ENCODE assay signal across 20 mouse cellular contexts in the genomic region with DNA sequence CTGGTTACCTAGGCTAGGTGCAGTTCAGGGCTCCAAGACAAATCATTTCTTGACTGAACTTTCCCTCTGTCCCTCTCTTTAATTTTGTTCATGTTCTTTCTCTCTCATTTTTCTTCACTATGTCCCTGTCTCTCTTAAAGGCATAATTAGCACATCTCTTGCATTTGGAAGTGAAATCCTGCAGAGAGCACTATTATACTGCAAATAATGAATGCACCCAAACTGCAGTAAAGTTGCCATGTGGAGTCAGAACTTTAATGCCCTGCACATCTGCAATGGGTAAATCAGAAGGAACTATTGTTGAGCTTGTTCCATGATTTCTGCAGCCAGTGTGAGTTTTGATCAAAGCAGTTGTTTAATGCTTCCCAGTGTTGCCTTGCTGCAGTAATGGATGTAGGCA.
A peak's percentile ranks its signal among the peaks of the same experiment; 100 is the strongest.
DNase-seq lines count a peak whose midpoint lies in the region; ATAC-seq and TF ChIP-seq lines count a peak whose summit lies in the region.
"Had no signal": no experiment of that assay in that cellular context is flagged by ENCODE, and none has a peak within 500 bp of the region (broad histone marks: within the 10 kb centered on the region; RNA-seq: fewer than 3 reads in every experiment).

No protein-coding gene starts in this region.

- no peak overlapping the region for H3K9ac ChIP-seq in forebrain, postnatal 0 days
- no peak overlapping the region for H3K9ac ChIP-seq in forebrain, embryonic 12.5 days
- H3K9ac ChIP-seq in intestine, postnatal 0 days (ENCODE audit: low read depth, low read length) = no peak overlapping the region
- no peak overlapping the region for H3K9ac ChIP-seq in intestine, embryonic 15.5 days
- no peak overlapping the region for H3K9ac ChIP-seq in midbrain, postnatal 0 days (replicated peaks; ENCODE audit: low read length, poor library complexity, severe bottlenecking)
- no peak overlapping the region for H3K9ac ChIP-seq in midbrain, embryonic 13.5 days (replicated peaks)
- H3K9ac ChIP-seq in liver, embryonic 12.5 days = no peak overlapping the region

- no peaks in the 10 kb centered on the region for H3K27me3 ChIP-seq in forebrain, postnatal 0 days (ENCODE audit: insufficient read depth, low read length)
- no peaks in the 10 kb centered on the region for H3K27me3 ChIP-seq in forebrain, embryonic 12.5 days
- no peaks in the 10 kb centered on the region for H3K27me3 ChIP-seq in intestine, postnatal 0 days (replicated peaks; ENCODE audit: control insufficient read depth, insufficient read depth, low read length)
- H3K27me3 ChIP-seq in intestine, embryonic 15.5 days (replicated peaks) = no peaks in the 10 kb centered on the region
- H3K27me3 ChIP-seq in midbrain, postnatal 0 days (ENCODE audit: insufficient read depth, low read length) = no peaks in the 10 kb centered on the region
- H3K27me3 ChIP-seq in midbrain, embryonic 13.5 days = no peaks in the 10 kb centered on the region
- no peaks in the 10 kb centered on the region for H3K27me3 ChIP-seq in liver, embryonic 12.5 days (replicated peaks)

- peak; percentile 14 for DNase-seq in forebrain, postnatal 0 days
- DNase-seq in midbrain, postnatal 0 days (ENCODE audit: low spot score) = peak; percentile 27
- DNase-seq: adrenal gland, postnatal 10 days; B cell, adult 2 months; cerebellum, adult 18-20 months; cerebellum, postnatal 10 days; gastrocnemius, postnatal 36 days; heart, adult 18-20 months; heart, postnatal 10 days had no signal

- no peak overlapping the region for H3K4me2 ChIP-seq in forebrain, postnatal 0 days (ENCODE audit: low read depth)
- no peak overlapping the region for H3K4me2 ChIP-seq in forebrain, embryonic 12.5 days
- no peak overlapping the region for H3K4me2 ChIP-seq in intestine, postnatal 0 days (replicated peaks; ENCODE audit: low read depth)
- H3K4me2 ChIP-seq in intestine, embryonic 15.5 days (replicated peaks) = no peak overlapping the region
- H3K4me2 ChIP-seq in midbrain, postnatal 0 days (ENCODE audit: low read depth, low read length, poor library complexity, severe bottlenecking) = no peak overlapping the region
- no peak overlapping the region for H3K4me2 ChIP-seq in midbrain, embryonic 13.5 days (replicated peaks)
- no peak overlapping the region for H3K4me2 ChIP-seq in liver, embryonic 12.5 days

- H3K4me1 ChIP-seq in forebrain, postnatal 0 days (ENCODE audit: insufficient read depth) = no peaks in the 10 kb centered on the region
- H3K4me1 ChIP-seq in forebrain, embryonic 12.5 days = no peaks in the 10 kb centered on the region
- no peaks in the 10 kb centered on the region for H3K4me1 ChIP-seq in intestine, postnatal 0 days (replicated peaks; ENCODE audit: control insufficient read depth, insufficient read depth, low read length)
- H3K4me1 ChIP-seq in intestine, embryonic 15.5 days (replicated peaks) = no peaks in the 10 kb centered on the region
- no peaks in the 10 kb centered on the region for H3K4me1 ChIP-seq in midbrain, postnatal 0 days (ENCODE audit: insufficient read depth, low read length)
- no peaks in the 10 kb centered on the region for H3K4me1 ChIP-seq in midbrain, embryonic 13.5 days (replicated peaks)
- H3K4me1 ChIP-seq in liver, embryonic 12.5 days = no peaks in the 10 kb centered on the region
- H3K4me1 ChIP-seq: embryonic facial prominence, embryonic 10.5 days; heart, embryonic 10.5 days had no signal

- TF ChIP-seq CTCF in forebrain, postnatal 0 days (IDR thresholded peaks at IDR 0.05; ENCODE audit: low read depth) = peak; percentile 42
- TF ChIP-seq CTCF in intestine, postnatal 0 days (IDR thresholded peaks at IDR 0.05; ENCODE audit: low read depth) = peak; percentile 25
- peak; percentile 66 for TF ChIP-seq CTCF in midbrain, postnatal 0 days (IDR thresholded peaks at IDR 0.05)

- no peaks in the 10 kb centered on the region for H3K9me3 ChIP-seq in forebrain, postnatal 0 days (ENCODE audit: low read length)
- H3K9me3 ChIP-seq in forebrain, embryonic 12.5 days = no peaks in the 10 kb centered on the region
- no peaks in the 10 kb centered on the region for H3K9me3 ChIP-seq in intestine, postnatal 0 days (ENCODE audit: control insufficient read depth)
- H3K9me3 ChIP-seq in intestine, embryonic 15.5 days = no peaks in the 10 kb centered on the region
- no peaks in the 10 kb centered on the region for H3K9me3 ChIP-seq in midbrain, postnatal 0 days (ENCODE audit: low read length)
- no peaks in the 10 kb centered on the region for H3K9me3 ChIP-seq in midbrain, embryonic 13.5 days
- H3K9me3 ChIP-seq in liver, embryonic 12.5 days (replicated peaks) = no peaks in the 10 kb centered on the region
- H3K9me3 ChIP-seq: embryonic facial prominence, embryonic 10.5 days; heart, embryonic 10.5 days had no signal

- no peak overlapping the region for H3K27ac ChIP-seq in forebrain, postnatal 0 days (ENCODE audit: low read depth, low read length)
- no peak overlapping the region for H3K27ac ChIP-seq in forebrain, embryonic 12.5 days
- no peak overlapping the region for H3K27ac ChIP-seq in intestine, postnatal 0 days (ENCODE audit: low read depth, low read length)
- no peak overlapping the region for H3K27ac ChIP-seq in intestine, embryonic 15.5 days
- H3K27ac ChIP-seq in midbrain, postnatal 0 days (ENCODE audit: low read depth, low read length) = no peak overlapping the region
- H3K27ac ChIP-seq in midbrain, embryonic 13.5 days = no peak overlapping the region
- no peak overlapping the region for H3K27ac ChIP-seq in liver, embryonic 12.5 days
- H3K27ac ChIP-seq: embryonic facial prominence, embryonic 10.5 days; heart, embryonic 10.5 days had no signal

- no peak overlapping the region for H3K4me3 ChIP-seq in forebrain, postnatal 0 days (ENCODE audit: low read depth, low read length)
- no peak overlapping the region for H3K4me3 ChIP-seq in forebrain, embryonic 12.5 days (replicated peaks)
- no peak overlapping the region for H3K4me3 ChIP-seq in intestine, postnatal 0 days (ENCODE audit: low read depth, low read length)
- H3K4me3 ChIP-seq in intestine, embryonic 15.5 days (replicated peaks) = no peak overlapping the region
- H3K4me3 ChIP-seq in midbrain, postnatal 0 days (ENCODE audit: low read depth, low read length) = no peak overlapping the region
- H3K4me3 ChIP-seq in midbrain, embryonic 13.5 days (replicated peaks) = no peak overlapping the region
- H3K4me3 ChIP-seq in liver, embryonic 12.5 days = no peak overlapping the region
- H3K4me3 ChIP-seq: embryonic facial prominence, embryonic 10.5 days; heart, embryonic 10.5 days had no signal

- no peaks in the 10 kb centered on the region for H3K36me3 ChIP-seq in forebrain, postnatal 0 days (ENCODE audit: insufficient read depth)
- no peaks in the 10 kb centered on the region for H3K36me3 ChIP-seq in forebrain, embryonic 12.5 days (replicated peaks)
- H3K36me3 ChIP-seq in intestine, postnatal 0 days (ENCODE audit: control insufficient read depth, insufficient read depth) = no peaks in the 10 kb centered on the region
- no peaks in the 10 kb centered on the region for H3K36me3 ChIP-seq in intestine, embryonic 15.5 days
- no peaks in the 10 kb centered on the region for H3K36me3 ChIP-seq in midbrain, postnatal 0 days (ENCODE audit: insufficient read depth, low read length)
- no peaks in the 10 kb centered on the region for H3K36me3 ChIP-seq in midbrain, embryonic 13.5 days
- no peaks in the 10 kb centered on the region for H3K36me3 ChIP-seq in liver, embryonic 12.5 days
- H3K36me3 ChIP-seq: embryonic facial prominence, embryonic 10.5 days; G1E; heart, embryonic 10.5 days had no signal

- ATAC-seq in forebrain, postnatal 0 days = no peak
- ATAC-seq in forebrain, embryonic 12.5 days (ENCODE audit: low FRiP score) = no peak
- ATAC-seq in intestine, postnatal 0 days = no peak
- ATAC-seq in intestine, embryonic 15.5 days = no peak
- ATAC-seq in midbrain, postnatal 0 days (ENCODE audit: low FRiP score) = no peak
- no peak for ATAC-seq in midbrain, embryonic 13.5 days
- no peak for ATAC-seq in liver, embryonic 12.5 days
- ATAC-seq: CD4-positive, CD25-positive, alpha-beta regulatory T cell, adult 4 months; forebrain, embryonic 14.5 days; hindbrain, embryonic 16.5 days had no signal
